Mouse (Mus musculus): ENCODE data around the gene Mlst8.

Mlst8 gene

DNA sequence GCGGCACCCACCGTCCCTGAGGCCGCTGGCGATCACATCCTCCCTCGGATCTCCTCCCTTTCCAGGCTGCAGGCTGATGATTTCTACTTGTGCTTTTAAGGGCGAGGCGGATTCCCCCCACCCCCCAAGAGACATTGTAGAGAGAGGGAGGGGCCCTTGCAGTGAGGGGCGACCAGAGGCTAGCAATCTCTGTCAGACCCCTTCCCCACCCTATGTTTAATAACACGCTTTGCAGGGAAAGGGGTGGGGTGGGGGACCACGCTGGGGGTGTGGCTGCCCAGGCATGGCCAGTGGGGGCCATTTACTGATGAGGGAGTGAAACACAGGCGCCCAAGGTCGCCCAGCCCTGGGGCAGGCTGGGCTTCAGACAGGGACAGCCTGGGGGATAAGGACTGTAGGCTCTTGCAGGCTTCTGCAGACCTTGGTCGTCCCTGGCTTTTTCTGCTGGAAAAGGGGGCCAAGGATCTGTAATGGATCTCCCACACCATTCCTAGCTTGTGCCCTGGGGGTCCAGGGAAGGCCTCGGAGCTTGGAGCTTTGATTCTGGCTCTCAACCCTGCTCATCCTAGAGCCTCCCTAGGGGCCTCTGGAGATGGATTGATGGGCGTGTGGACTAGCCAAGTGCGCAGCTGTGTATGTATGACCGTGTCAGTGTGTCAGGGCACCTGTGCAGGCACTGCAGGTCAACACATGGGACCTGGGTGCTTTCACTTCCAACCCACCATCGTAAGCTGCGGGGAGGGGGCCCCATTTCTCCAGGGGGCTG lies 10.6 kb upstream of the Mlst8 start:
- no peak for DNase-seq (ENCODE audit: low read depth, low spot score)

DNA sequence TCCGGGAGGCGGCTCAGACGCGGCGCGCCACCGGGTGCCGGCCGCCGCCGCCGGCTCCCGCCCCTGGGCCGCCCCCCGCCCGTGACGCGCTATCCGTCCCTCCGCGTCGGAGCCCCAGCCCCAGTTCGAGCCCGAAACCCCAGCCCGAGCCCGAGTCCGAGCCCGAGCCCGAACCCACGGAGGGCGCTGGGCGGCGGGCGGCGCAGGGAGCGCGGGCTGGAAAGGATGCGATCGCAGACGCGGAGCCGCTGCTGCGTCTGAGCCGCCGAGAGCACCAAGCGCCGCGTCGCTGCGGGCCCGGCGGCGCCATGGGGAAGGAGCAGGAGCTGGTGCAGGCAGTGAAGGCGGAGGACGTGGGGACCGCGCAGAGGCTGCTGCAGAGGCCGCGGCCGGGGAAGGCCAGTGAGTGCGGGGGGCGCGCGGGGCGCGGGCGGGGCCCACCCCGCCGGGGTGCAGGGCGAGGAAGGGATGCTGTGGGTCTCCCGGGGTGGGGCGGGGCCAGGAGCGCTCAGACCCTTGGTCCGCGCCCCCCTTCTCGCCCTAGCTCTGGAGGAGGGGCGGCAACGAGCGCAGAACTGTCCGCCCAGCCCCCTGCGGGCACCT lies 9.9 kb upstream of the Mlst8 start:
- DNase-seq (ENCODE audit: low read depth, low spot score): no peak

DNA sequence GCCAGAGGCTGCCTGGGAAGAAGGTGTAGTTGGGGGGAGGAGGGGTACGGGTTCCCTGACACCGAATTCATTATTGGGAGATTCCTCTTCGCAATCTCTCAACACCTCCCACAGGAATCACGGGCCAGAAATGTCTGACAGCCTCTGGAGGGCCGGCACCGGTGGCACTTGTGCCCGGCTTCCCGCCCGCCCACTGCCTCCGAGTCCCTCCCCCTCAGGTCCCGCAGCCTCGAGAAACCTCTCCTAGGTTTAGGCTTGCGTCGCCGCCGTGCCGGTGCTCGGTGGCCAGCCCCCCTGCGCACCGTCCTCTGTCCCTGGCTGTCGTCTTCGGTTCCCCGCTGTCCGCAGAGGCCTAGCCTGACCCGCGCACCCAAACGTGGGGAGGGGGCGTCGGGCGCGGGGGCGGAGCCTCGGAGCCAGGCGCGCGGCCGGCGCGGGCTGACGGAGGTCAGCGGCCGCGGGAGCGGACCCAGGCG lies 9.3 kb upstream of the Mlst8 start, which contains the start of gene Caskin1:
Caskin1 (plus strand) TSS at position 416 of the 476 bp plus-strand sequence.
- no peak for DNase-seq (ENCODE audit: low read depth, low spot score)

DNA sequence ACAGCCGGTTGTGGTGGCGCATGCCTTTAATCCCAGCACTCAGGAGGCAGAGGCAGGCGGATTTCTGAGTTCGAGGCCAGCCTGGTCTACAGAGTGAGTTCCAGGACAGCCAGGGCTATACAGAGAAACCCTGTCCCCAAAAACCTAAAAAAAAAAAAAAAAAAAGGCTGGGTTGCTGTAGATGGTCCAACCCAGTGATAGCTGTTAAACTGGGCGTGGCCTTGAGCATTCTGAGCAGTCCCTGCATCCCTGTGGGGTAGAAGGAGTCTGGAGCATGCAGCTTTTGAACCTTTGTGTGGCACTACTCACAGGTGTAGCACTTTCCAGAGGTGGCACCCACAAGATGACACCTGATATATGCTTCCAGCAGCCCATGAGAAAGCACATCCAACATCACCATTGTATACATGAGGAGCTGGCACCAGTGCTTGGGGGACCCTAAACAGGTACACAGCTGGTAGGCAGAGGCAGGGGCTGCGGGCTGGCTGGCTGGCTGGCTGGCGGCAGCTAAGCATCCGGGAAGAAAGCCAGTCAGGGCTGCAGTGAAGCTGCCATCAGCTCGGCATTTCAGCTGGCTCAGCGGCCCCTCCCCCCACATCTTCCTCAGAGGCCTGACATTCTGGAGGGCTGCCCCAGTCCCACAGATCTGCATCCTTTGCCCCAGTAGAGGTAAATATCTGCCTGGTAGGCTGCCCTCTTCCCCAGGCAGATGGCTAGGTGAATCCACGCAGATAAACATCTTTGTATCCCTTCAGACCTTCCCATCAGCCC lies 6.4 kb upstream of the Mlst8 start:
- no peak for DNase-seq (ENCODE audit: low read depth, low spot score)

DNA sequence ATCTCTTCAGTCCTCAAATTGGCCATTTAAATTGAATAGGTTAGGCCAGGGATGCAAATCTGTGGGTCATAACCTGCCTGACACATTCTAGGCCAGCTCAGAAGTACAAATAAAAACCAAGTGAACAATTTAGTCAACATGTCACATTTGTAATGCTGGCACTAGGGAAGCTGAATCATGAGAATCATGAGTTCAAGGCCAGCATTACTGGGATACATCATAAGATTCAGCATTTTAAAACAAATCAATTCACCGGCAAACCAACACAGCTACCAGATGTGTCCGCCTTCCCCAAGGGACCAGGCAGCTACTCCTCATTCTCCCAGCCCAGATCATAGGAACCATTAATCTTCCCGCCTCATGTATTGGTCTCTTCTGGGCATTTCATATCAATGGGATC lies 4.6 kb upstream of the Mlst8 start:
- no peak for DNase-seq (ENCODE audit: low read depth, low spot score)

DNA sequence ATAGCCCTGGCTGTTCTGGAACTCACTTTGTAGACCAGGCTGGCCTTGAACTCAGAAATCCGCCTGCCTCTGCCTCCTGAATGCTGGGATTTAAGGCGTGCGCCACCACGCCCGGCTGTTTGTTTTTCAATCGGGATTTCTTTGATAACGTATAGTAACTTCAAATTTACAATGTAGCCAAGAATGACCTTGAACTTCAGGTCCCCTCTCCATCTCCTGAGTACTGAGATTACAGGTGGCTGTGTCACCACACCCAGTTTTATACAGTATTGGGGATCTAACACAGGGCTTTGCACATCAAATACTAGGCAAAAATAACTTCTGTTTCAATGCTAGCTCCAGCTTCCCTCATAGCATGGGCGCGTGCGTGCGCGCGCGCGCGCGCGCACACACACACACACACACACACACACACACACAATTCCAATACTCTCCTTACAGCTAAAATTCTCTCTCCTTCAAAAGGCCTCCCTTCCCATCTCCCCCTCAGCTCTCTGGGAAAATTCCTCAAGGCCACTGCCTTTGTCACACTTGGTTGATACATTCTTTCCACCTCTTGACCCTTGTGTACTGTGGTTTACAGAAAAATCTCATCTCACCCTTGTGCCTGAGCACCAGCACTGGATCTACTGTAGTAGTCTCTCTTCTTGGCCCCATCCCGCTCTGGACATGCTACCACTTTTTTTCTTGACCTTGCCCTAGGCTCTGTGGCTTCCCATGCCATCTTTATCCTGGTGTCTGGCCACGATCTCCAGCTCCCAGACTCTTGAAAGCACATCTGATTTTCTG lies 2.3 kb upstream of the Mlst8 start:
- no peak for DNase-seq (ENCODE audit: low read depth, low spot score)

DNA sequence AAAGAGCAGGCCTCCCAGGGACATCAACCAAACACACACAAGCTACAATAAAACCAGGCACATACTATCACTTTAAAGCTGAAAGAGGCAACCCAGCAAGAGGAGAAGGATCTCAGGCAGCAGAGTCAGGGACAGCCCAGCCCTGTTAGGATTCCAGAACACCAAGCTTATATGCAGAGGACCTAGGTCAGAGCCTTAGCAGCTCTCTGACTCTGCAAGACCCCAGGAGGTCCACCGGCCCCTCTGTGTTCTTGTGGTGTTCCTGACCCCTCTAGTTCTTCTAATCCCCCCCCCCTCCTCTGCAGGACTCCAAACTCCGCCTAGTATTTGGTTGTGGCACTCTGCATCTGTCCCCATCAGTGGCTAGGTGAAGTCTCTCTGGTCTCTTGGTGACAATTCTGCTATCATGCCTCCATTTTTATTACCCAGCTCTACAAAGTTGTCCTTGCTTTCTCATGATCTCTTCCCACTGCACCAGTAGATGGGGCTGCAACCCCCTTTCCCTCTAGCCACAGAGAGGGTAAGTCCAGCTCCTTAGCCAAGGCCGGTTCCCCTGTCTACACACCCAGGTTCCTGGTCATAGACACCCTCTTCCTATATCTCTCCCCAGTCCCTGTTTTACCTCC lies 1.4 kb upstream of the Mlst8 start:
- no peak for DNase-seq (ENCODE audit: low read depth, low spot score)

DNA sequence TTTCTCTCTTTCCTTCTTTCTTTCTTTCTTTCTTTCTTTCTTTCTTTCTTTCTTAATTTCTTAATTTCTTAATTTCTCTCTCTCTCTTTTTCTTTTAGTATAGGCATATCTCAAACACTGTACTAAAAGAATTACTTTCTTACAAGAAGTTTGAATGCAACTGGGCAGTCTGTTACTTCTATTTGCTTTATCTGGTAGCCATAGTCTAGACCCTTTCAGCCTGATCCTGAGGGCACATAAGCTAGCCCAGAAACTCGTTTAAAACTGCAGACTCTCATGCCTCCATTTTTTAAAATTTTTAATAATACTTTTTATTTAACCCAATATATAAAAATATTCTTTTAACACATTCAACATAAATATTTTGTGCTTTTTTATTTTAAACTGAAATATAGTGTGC lies 553 bp upstream of the Mlst8 start:
- no peak for DNase-seq (ENCODE audit: low read depth, low spot score)

DNA sequence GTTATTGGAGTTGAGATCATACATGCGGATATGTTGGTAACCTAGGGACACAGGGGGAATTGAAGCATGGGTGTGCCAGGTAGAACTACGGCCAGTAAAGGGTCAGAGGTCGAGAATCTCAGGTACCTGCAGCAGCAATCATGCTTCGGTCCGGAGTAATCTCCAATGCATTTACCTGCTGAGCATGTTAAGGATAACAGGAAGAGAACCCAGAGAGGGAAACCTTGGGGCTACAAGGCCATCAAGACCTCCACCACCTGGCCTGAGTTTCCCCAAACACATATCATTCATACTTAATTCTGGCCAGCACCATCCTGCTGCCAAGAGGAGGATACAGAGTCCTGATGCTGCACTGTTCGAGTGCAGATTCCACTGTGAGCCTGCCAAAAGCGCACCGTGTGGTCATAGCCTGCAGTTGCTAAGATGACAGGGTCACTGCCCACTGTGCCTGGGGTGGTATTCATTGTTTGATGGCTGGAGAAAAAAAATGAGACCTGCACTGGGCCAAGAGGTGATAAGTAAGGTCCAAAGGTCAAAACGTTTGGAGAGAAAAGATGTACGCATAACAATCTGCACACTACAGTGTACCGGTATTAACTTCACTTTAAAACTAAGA lies 785 bp downstream of the Mlst8 start:
- DNase-seq (ENCODE audit: low read depth, low spot score): no peak

DNA sequence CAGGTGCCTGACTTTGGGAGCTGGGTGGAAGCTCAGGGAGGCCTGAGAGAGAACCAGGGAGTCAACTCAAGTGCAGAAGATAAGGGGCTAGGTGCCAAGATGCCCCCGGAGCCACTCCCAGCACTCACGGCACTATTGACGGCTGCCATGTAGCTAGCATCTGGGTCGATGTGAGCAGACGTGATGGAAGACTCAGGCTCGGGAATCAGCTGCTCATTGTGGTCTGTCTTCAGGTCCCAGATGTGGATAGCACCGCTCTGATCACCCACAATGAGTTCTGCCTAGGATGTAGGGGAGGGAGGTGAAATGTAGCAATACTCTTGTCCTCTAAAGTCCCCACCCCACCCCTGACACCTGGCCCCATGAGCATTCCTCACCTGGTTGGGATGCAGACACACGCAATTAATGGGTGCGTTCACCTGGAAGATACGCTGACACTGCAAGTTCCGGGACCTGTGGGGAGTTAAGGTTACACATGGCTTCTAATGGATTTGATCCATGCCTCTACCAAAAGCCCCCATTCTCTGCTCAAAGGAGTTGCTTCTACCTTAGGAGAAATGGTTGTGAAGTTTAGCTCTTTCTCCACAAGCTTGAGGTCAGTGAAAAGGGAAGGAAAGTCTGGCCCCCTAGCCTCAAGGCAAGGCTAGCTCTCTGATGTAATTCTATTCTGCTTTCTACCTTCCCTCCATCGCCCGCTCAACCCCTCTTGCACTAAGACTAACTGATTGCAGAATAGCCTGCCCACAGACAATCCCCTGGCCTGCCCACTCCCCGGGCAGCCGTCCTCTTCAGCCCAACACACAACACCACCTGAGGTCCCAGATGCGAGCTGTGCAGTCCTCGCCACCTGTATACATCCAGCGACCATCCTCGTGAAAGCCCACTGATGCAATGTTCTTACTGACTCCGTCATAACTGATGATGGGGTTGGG lies 1.6 kb downstream of the Mlst8 start:
- no peak for DNase-seq (ENCODE audit: low read depth, low spot score)

DNA sequence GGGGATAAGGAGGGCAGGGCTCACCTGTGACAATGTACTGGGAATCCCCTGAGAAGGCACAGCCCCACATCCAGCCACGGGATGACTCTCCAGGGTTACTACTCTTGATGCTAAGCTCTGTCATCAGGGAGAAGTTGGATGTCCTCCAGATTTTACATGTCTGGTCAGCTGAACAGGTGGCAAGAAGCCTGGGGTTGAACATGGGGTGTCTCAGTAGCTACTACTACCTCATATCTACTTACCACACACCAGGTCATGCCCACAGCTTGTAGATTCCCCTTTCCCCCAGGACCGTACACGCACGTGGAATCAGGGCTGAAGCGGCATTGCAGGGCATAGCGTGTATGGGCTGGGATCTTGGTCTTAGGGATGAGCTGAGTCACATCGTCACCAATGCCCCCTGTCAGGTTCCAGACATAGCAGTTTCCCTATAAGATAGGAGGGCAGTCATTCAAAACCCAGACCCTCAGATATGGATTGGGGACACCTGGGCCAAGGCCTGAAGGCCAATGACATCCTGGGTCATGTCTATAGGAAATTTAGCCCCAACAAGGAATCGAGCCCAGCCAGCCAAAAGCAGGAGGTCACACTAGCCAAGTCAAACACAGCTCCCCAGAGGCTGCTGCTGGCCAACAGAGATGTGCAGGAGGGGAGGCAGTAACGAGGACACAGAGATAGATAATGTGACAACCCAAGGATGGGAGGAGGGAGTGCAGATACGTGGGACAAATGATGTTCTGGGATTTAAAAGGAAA lies 2.7 kb downstream of the Mlst8 start:
- DNase-seq (ENCODE audit: low read depth, low spot score): no peak

DNA sequence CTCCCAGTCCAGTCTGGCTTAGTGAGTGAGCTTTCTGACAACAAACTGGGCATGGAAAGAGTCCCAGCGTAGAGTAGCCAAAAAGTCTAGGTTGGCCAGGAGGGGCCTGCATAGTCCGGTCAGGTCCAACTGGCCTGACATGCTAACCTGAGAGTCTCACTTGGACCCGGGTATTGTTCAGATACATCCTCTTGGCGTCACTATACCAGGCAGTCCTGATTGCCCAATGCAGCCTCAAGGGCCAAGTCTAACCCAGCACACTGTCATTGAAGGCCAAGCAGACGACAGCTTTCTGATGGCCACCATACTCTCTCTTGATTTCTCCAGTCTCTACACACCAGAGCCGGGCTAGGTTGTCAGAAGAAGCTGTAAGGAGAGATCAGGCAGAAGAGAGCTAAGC lies 3.3 kb downstream of the Mlst8 start:
- no peak for DNase-seq (ENCODE audit: low read depth, low spot score)

DNA sequence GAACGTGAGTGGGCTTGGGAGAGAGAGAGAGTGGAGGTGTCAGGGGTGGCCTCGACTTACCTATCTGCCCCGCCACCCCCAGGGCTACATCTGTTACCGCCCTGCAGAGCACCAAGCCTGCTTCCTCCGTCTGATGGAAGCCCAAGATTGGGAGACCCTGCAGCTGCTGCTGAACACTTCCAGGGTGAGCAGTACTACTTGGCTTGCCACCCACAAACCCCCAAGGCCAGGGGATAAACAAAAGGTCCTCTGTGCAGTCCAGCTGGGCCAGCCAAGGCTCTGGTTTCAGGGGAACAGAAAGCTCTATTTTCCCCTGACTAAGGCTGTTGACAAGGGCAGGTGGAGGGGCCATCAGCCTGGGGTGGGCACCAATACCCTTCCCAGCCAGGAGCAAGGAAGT lies 4.3 kb downstream of the Mlst8 start:
- no peak for DNase-seq (ENCODE audit: low read depth, low spot score)

DNA sequence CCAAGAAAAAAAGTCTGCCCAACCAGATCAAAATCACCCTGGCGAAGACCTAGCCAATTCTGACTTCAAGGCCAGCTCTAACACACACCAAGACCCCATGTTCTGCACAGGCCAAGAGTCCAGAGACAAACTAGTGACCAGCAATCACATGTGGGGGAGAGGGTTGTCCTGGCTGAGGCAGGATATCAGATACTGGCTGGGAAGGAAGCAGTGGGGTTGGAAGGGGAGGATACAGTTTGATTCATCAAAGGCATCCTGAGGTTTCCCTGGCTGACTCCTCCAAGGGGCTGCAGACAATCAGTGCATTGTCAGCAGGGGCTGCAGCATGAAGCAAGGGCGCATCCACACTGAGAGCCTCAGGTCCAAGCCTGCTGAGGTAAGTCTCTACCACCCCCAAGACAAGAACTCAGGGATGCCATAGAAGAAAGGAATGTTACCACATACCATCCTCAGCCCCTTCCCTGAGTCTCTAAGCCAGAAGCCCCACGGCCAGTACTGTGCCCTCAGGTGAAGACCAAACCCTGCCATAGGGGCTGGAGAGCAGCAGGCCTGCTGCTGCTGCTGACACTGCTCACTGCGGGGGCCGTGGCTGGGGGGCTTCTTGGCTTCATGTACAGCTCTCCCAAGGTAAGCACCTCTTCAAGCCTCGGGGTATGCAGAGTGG lies 5.1 kb downstream of the Mlst8 start, which contains the start of gene Bricd5:
Bricd5 (plus strand) TSS at position 273 of the 664 bp plus-strand sequence.
- DNase-seq (ENCODE audit: low read depth, low spot score): no peak

DNA sequence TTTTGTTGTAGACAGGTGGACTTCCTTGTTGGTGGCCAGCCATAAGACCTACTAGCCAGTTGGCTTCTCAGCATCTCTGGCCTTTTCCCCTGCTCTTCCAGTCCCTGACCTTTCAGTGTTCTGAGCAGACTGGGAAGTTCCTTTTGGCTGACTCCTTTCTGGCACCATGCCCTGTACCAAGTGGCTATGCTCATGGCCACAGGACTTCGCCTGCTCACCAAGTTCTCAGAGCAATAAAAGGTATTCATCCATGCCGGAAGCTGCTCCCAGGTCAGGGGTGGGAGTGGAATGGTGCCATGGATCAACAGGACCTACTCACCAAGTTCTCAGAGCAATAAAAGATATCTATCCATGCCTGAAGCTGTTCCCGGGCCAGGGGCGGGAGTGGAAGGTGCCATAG lies 6.4 kb downstream of the Mlst8 start:
- DNase-seq (ENCODE audit: low read depth, low spot score): no peak

DNA sequence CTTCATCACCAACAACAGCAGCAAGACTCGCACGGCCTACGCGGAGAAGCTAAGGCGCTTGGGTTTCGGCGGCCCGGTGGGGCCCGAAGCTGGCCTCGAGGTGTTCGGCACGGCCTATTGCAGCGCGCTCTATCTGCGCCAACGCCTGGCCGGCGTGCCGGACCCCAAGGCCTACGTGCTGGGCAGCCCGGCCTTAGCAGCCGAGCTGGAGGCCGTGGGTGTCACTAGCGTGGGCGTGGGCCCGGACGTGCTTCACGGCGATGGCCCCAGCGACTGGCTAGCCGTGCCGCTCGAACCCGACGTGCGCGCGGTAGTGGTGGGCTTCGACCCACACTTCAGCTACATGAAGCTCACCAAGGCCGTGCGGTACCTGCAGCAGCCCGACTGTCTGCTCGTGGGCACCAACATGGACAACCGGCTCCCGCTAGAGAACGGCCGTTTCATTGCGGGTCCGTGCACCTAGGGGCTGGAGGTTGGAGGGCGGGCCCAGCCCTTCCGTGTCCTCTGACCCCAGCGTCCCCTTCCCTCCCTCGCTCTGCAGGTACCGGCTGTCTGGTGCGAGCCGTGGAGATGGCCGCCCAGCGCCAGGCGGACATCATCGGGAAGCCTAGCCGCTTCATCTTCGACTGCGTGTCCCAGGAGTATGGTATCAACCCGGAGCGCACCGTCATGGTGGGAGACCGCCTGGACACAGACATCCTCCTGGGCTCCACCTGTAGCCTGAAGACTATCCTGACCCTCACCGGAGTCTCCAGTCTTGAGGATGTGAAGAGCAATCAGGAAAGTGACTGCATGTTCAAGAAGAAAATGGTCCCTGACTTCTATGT lies 8.0 kb downstream of the Mlst8 start:
- DNase-seq (ENCODE audit: low read depth, low spot score): no peak

DNA sequence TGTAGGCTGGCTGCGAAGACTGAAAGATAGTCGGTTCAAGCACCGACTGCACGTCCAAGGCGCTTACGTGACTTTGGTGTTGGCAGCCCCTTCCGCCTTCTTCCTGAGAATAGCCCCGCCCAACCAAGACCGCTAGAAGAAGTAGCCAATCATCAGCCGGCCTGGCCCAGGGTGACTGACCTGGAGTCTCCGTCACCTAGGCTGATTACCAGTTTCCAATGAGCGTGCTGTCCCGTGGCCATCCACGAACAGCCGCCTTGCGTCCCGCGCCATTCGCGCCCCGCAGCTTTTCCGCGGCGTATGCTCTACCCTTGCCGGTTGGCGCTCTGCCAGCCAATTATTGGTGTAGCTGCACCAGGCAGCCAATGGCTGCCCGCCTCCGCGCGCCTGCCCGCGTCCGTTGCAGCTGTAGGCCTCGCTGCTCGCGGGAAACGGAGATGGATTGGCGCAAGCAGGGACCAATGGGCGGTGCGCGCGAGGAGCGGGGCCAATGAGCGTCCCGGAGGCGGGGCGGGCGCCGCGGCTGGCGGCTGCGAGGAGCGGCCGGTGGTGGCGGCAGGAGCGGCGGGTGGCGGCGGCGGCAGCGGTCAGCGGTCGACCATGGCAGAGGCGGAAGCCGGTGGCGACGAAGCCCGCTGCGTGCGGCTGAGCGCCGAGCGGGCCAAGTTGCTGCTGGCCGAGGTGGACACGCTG lies 8.8 kb downstream of the Mlst8 start, which contains the start of the genes E4f1 and Pgp:
E4f1 (minus strand) TSS at position 404 of the 693 bp plus-strand sequence.
Pgp (plus strand) TSS at position 483 of the 693 bp plus-strand sequence.
- peak; percentile 96 for DNase-seq (ENCODE audit: low read depth, low spot score)

Measured in c-Kit-negative CD71-positive TER-119-positive erythroid progenitor cells, embryonic 14.5 days (primary cell).